Mouse (Mus musculus) heart, embryonic 11.5 days (tissue): Measurements from ENCODE around the gene Ube2dnl2. TPM values are rescaled to one million over a fixed set of nuclear protein-coding genes. Genes with fewer than 3 reads are reported as not detected.

Experiments
- ATAC-seq: fragments of 200-750 bp; cut with Nextera tagmentation; replicated peaks from 2 replicates; pipeline ENCODE4 v1.8.0; 2017; ENCODE audit warnings: moderate library complexity; ENCODE audit not compliant: insufficient number of reproducible peaks, low FRiP score, low TSS enrichment
- H3K27ac ChIP-seq: fragments of 300-500 bp; sonication (generic); 2 replicates; pipeline ENCODE4 v1.5.1; 2014; ENCODE audit warnings: mild to moderate bottlenecking, low read depth, low read length
- H3K27me3 ChIP-seq: fragments of 300-500 bp; sonication (generic); 2 replicates; pipeline ENCODE4 v1.6.1; 2014; ENCODE audit warnings: mild to moderate bottlenecking, low read length, mixed read lengths; ENCODE audit not compliant: control insufficient read depth, insufficient read depth
- H3K36me3 ChIP-seq: fragments of 300-500 bp; sonication (generic); 2 replicates; pipeline ENCODE4 v1.6.1; 2014; ENCODE audit warnings: mild to moderate bottlenecking, low read length, moderate library complexity, mixed read lengths; ENCODE audit not compliant: control insufficient read depth, insufficient read depth
- H3K4me1 ChIP-seq: fragments of 300-500 bp; sonication (generic); 2 replicates; pipeline ENCODE4 v1.6.1; 2014; ENCODE audit warnings: low read length; ENCODE audit not compliant: control insufficient read depth, insufficient read depth
- H3K4me2 ChIP-seq: fragments of 300-500 bp; sonication (generic); 2 replicates; pipeline ENCODE4 v1.6.1; 2014; ENCODE audit warnings: mild to moderate bottlenecking, moderate library complexity
- H3K4me3 ChIP-seq: fragments of 300-500 bp; sonication (generic); 2 replicates; pipeline ENCODE4 v1.5.1; 2014; ENCODE audit warnings: low read depth, low read length
- H3K9ac ChIP-seq: fragments of 300-500 bp; sonication (generic); 2 replicates; pipeline ENCODE4 v1.6.1; 2014; ENCODE audit warnings: mild to moderate bottlenecking, low read depth, low read length, moderate library complexity
- H3K9me3 ChIP-seq: fragments of 300-500 bp; sonication (generic); replicated peaks from 2 replicates; pipeline ENCODE4 v1.6.1; 2016; ENCODE audit warnings: low read length; ENCODE audit not compliant: control insufficient read depth
- WGBS: fragments of 180-500 bp; shearing (Covaris S2); extraction: QIAGEN DNeasy Blood & Tissue Kit; methylation state at CpG from one replicate; pipeline ENCODE4 v1.1.7; 2014; ENCODE audit not compliant: insufficient replicate concordance; 5-methylcytosine and 5-hydroxymethylcytosine counted together
- polyA plus RNA-seq: library from polyadenylated mRNA; unstranded; fragments of >200 nt; fragmentation: Nextera tagmentation; extraction: Ambion mirVana; gene quantifications from 2 replicates; pipeline ENCODE4 v1.2.1, GENCODE M21; 2014

The Ube2dnl2 gene
- not detected in 2 replicates for polyA plus RNA-seq

GRCm38 (mm10) chrX:114907282-114907681, at the start of gene Ube2dnl2:
Gene Ube2dnl2, plus strand, starts transcription at chrX:114907582.
- H3K4me1 ChIP-seq, result no peaks in the 10 kb centered on the region
- no peaks in the 10 kb centered on the region for H3K27me3 ChIP-seq
- H3K27ac ChIP-seq, result no peak within 1 kb of the TSS
- no peaks in the 10 kb centered on the region for H3K36me3 ChIP-seq
- no peak within 1 kb of the TSS for H3K9ac ChIP-seq
- ATAC-seq, result no peak
- 40% methylated on average over 1 of the region's 1 CpGs for WGBS
- H3K9me3 ChIP-seq, result no peaks in the 10 kb centered on the region
- H3K4me3 ChIP-seq, result no peak within 1 kb of the TSS
- H3K4me2 ChIP-seq, result no peak within 1 kb of the TSS

DNA sequence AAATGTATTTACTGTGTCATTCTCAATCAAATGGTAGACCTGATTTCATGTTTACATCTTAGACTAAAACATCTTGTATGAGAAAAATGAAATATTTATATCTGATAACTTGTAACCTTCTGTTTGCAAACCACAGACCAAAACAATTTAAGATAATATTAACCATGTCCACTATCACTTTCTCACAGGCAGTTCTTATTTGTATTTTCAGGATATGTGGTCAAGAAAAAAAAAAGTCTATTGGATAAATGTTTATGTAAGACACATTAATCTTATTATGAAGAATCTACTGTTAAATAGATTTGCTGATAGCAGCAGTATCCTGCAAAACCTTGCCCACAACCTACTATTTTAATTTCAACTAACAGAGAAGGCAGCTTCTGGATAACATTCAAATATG, 11.9 kb upstream of the Ube2dnl2 start:
- H3K9me3 ChIP-seq, result no peaks in the 10 kb centered on the region
- no peak overlapping the region for H3K9ac ChIP-seq
- H3K27ac ChIP-seq, result no peak overlapping the region
- no peaks in the 10 kb centered on the region for H3K36me3 ChIP-seq
- no peaks in the 10 kb centered on the region for H3K4me1 ChIP-seq
- no peak overlapping the region for H3K4me3 ChIP-seq
- no peak overlapping the region for H3K4me2 ChIP-seq
- no peak for ATAC-seq
- no peaks in the 10 kb centered on the region for H3K27me3 ChIP-seq

DNA sequence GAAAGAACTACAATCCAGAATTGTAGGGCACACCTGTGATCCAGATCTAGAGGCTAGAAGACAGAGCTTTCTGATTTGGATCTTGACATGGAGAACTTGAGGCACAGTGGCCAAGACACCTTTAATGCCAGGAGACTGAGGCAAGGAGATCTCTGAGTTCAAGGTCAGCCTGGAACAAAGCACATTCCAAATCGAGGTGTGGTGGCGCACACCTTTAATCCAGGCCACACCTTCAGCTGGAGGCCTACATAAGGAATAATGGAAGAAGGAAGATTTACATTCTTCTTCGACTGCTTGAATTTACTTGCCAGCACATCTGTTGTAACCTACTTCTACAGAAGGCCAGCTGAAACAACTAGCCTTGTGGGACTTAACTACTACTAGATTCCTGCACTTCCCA, 9.9 kb upstream of the Ube2dnl2 start:
- H3K27me3 ChIP-seq, result no peaks in the 10 kb centered on the region
- H3K4me3 ChIP-seq, result no peak overlapping the region
- no peak overlapping the region for H3K9ac ChIP-seq
- no peak overlapping the region for H3K27ac ChIP-seq
- H3K4me1 ChIP-seq, result no peaks in the 10 kb centered on the region
- no peaks in the 10 kb centered on the region for H3K36me3 ChIP-seq
- no peak for ATAC-seq
- H3K4me2 ChIP-seq, result no peak overlapping the region
- 86% methylated on average over 3 of the region's 3 CpGs for WGBS
- no peaks in the 10 kb centered on the region for H3K9me3 ChIP-seq

DNA sequence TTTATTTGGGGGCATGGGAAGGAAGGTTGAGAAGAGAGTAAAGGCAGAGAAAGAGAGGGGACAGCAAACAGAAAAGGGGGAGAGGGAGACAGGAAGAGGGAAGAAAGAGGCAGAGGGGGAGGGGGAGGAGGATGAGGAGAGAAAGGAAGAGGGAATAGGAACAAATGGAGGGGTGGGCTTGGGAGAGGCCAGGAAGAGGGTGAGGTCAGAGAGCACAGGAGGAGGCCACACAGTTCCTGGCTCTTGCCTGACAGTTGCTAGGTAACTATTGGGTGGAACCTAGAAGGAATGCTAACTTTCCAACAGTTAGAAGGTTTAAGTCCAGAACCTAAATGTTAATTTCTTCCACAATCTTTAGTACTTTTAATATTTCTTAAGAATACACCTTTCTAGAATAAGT, 4.0 kb upstream of the Ube2dnl2 start:
- no peak overlapping the region for H3K4me3 ChIP-seq
- ATAC-seq, result no peak
- no peaks in the 10 kb centered on the region for H3K36me3 ChIP-seq
- H3K9me3 ChIP-seq, result no peaks in the 10 kb centered on the region
- no peak overlapping the region for H3K9ac ChIP-seq
- no peaks in the 10 kb centered on the region for H3K27me3 ChIP-seq
- H3K4me2 ChIP-seq, result no peak overlapping the region
- H3K27ac ChIP-seq, result no peak overlapping the region
- H3K4me1 ChIP-seq, result no peaks in the 10 kb centered on the region

DNA sequence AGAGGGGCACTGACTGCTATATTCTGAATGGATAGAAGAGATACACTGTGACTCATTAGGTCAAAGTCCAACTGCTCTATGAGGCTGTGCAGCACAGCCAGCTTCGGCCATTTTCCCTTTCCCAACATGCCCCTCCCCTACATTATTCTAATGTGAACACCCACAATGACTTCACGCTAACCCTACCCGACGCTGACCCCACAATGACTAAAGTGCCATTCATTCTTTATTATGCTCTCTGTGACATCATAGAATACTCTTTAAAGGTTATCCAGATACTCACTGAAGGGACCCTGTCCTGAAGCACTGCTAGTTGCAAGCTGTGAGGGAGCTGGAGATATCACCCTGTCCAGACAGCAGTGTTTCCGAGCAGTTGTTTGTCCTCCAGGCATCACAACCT, 2.7 kb upstream of the Ube2dnl2 start, which contains the start of gene Ube2dnl1:
Gene Ube2dnl1 (plus strand): TSS at position 301 of the 400 bp plus-strand sequence.
- no peak within 1 kb of the TSS for H3K4me3 ChIP-seq
- H3K27ac ChIP-seq, result no peak within 1 kb of the TSS
- no peak for ATAC-seq
- H3K4me1 ChIP-seq, result no peaks in the 10 kb centered on the region
- 74% methylated on average over 5 of the region's 5 CpGs for WGBS
- no peaks in the 10 kb centered on the region for H3K27me3 ChIP-seq
- no peak within 1 kb of the TSS for H3K9ac ChIP-seq
- H3K4me2 ChIP-seq, result no peak within 1 kb of the TSS
- H3K36me3 ChIP-seq, result no peaks in the 10 kb centered on the region
- no peaks in the 10 kb centered on the region for H3K9me3 ChIP-seq

DNA sequence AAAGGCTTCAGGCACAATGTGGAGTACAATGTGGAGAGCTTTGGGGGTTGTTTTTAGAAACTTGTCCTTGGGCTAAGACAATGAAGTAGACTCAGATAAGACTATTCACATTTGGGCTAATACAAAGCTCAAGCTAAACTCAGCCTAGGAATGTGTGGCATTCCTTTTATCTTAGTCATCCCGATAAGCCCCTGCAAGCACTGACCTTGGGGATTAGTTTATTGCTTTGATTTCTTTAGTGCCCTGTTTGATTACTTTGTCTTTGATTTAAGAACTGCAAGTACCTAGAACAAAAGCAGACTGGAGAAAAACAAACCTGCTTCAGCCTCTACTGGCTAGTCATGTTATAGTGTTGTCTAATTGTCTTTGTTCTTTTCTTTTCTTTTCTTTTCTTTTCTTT, 47.7 kb downstream of the Ube2dnl2 start:
- Histone ChIP-seq H3K4me1 (no peaks in the 10 kb centered on the region), H3K9me3 (no peaks in the 10 kb centered on the region), H3K4me3 (no peak overlapping the region), H3K27me3 (no peaks in the 10 kb centered on the region), H3K9ac (no peak overlapping the region), H3K36me3 (no peaks in the 10 kb centered on the region), H3K27ac (no peak overlapping the region), H3K4me2 (no peak overlapping the region)
- 29% methylated on average over 1 of the region's 1 CpGs for WGBS
- ATAC-seq, result no peak

Other genes with a start within 250 kb of the Ube2dnl2 start
- gene Ube2dnl1, start 2.6 kb upstream of the Ube2dnl2 start, polyA plus RNA-seq, result not detected in 2 replicates